Mouse (Mus musculus) hindbrain, postnatal 0 days (tissue): Measurements from ENCODE around the gene Myh7. TPM values are rescaled to one million over a fixed set of nuclear protein-coding genes. Genes with fewer than 3 reads are reported as not detected.
A peak's percentile ranks its signal among the peaks of the same experiment; 100 is the strongest.

Experiments used
- ATAC-seq: fragments of 200-750 bp; cut with Nextera tagmentation; 2 replicates; pipeline ENCODE4 v1.8.0; 2017; ENCODE audit warnings: mild to moderate bottlenecking, moderate TSS enrichment, moderate library complexity
- DNase-seq: peaks from one replicate; pipeline ENCODE4 v3.0.0-alpha.2; 2015; ENCODE audit warnings: low spot score
- H3K27ac ChIP-seq: fragments of 300-500 bp; sonication (generic); 2 replicates; pipeline ENCODE4 v1.5.1; 2014; ENCODE audit warnings: mild to moderate bottlenecking
- H3K27me3 ChIP-seq: fragments of 300-500 bp; sonication (generic); 2 replicates; pipeline ENCODE4 v1.6.1; 2014; ENCODE audit warnings: low read length, mixed read lengths; ENCODE audit not compliant: insufficient read depth
- H3K36me3 ChIP-seq: fragments of 300-500 bp; sonication (generic); 2 replicates; pipeline ENCODE4 v1.6.1; 2014; ENCODE audit warnings: low read length, mixed read lengths; ENCODE audit not compliant: insufficient read depth
- H3K4me1 ChIP-seq: fragments of 300-500 bp; sonication (generic); 2 replicates; pipeline ENCODE4 v1.6.1; 2014; ENCODE audit warnings: antibody characterized with exemption, low read length, mixed read lengths; ENCODE audit not compliant: insufficient read depth
- H3K4me2 ChIP-seq: fragments of 300-500 bp; sonication (generic); 2 replicates; pipeline ENCODE4 v1.6.1; 2014; ENCODE audit warnings: low read depth, mild to moderate bottlenecking, low read length, moderate library complexity, mixed read lengths
- H3K4me3 ChIP-seq: fragments of 300-500 bp; sonication (generic); 2 replicates; pipeline ENCODE4 v1.5.1; 2014; ENCODE audit warnings: low read length
- H3K9ac ChIP-seq: fragments of 300-500 bp; sonication (generic); replicated peaks from 2 replicates; pipeline ENCODE4 v1.6.1; 2014; ENCODE audit warnings: mild to moderate bottlenecking, low read length, moderate library complexity, mixed read lengths
- H3K9me3 ChIP-seq: fragments of 300-500 bp; sonication (generic); 2 replicates; pipeline ENCODE4 v1.6.1; 2016; ENCODE audit warnings: low read length, mixed read lengths
- CTCF ChIP-seq: IDR thresholded peaks from 2 replicates; pipeline ENCODE4 v1.5.1; 2016; ENCODE audit warnings: antibody characterized with exemption, control low read depth, low read depth
- WGBS: fragments of 180-500 bp; shearing (Covaris S2); extraction: QIAGEN DNeasy Blood & Tissue Kit; methylation state at CpG from one replicate; pipeline ENCODE4 v1.1.7; 2014; 5-methylcytosine and 5-hydroxymethylcytosine counted together
- microRNA counts: library from miRNA; unstranded; fragments of <30 nt; microRNA quantifications from one replicate; lab custom pipeline; 2015
- microRNA-seq, 2 experiments: library from miRNA; unstranded; fragments of <30 nt; microRNA quantifications; one replicate each; pipeline ENCODE4; 2016
- polyA plus RNA-seq: library from polyadenylated mRNA; unstranded; fragments of >200 nt; fragmentation: Nextera tagmentation; extraction: Ambion mirVana; gene quantifications from 2 replicates; pipeline ENCODE4 v1.2.1, GENCODE M21; 2015
- total RNA-seq: library from RNA; depleted of rRNA; stranded (reverse); fragments of >200 nt; gene quantifications from 2 replicates; pipeline ENCODE4 v1.2.3, GENCODE M21; 2014; rRNA removed

Gene Myh7
- total and polyA plus RNA-seq, 2 experiments from 2014 or later, result 2.0 to 8.6 TPM

GRCm38 (mm10) chr14:54925349-54926342 lies 68.8 kb downstream of the Myh7 start, which contains the start of gene Efs:
TSS of gene Efs (minus strand) at chr14:54926126.
- peak within 1 kb of the TSS; percentile 78 for H3K9ac ChIP-seq
- peak; percentile 77 for DNase-seq
- H3K36me3 ChIP-seq, result no peaks in the 10 kb centered on the region
- H3K9me3 ChIP-seq, result no peaks in the 10 kb centered on the region
- WGBS, result 3% methylated on average over 43 of the region's 57 CpGs
- peaks cover 22% of the 10 kb centered on the region; the same call in 1 of the 2 replicates for H3K4me1 ChIP-seq
- H3K27ac ChIP-seq, result peak within 1 kb of the TSS; percentile 95
- H3K4me2 ChIP-seq, result peak within 1 kb of the TSS; percentile 98
- H3K27me3 ChIP-seq, result no peaks in the 10 kb centered on the region
- no peak for TF ChIP-seq CTCF
- ATAC-seq, result peak; percentile 67
- H3K4me3 ChIP-seq, result peak within 1 kb of the TSS; percentile 53

DNA sequence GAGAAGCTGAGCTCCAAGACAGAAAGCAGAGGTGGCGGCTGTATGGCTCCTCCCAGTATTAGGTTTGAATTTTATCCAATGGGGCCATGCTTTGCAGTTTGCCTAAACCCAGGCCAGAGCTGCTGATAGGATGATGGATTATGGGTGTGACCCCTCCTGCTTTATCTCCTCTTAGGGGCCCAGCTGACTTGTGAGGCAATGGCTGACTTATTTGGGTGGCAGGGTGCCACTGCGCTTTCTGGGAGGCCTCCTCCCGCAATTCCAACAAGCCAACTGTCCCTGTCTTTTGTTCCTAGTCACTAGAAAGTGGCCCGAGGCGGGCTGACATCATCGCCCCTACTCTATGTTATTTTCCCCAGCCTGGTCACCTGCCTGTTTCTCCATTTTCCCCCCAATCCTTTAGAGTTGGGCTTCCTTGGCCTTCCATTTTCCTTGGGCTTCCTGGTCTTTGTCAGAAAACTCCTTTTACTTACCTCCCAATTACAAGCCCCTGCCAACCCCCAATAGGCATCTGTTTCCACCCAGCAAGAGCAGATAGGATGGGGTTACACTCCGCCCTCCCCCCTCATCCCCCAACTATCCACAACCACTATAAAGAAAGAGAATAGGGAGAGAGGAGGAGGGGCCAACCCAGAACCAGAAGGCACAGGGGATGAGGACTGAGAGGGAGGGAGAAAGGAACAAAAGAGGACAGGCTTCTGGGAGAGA lies 69.6 kb downstream of the Myh7 start:
- Histone ChIP-seq H3K4me1 (peaks cover 17% of the 10 kb centered on the region; the same call in 1 of the 2 replicates), H3K9me3 (no peaks in the 10 kb centered on the region), H3K9ac (peak overlapping the region; percentile 78), H3K4me3 (peak overlapping the region; percentile 53), H3K4me2 (peak overlapping the region; percentile 98), H3K27me3 (no peaks in the 10 kb centered on the region), H3K36me3 (0 out of 2 replicates have a peak, but pooled peaks cover 4% of the 10 kb centered on the region), H3K27ac (peak overlapping the region; percentile 95)
- ATAC-seq (peak; percentile 66), DNase-seq (peak; percentile 73)
- TF ChIP-seq CTCF, result no peak
- 19% methylated on average over 7 of the region's 7 CpGs for WGBS

MicroRNA genes within 50 kb of the gene (microRNA counts, 519-probe panel; counts per million panel counts)
- 2,658 counts per million, percentile 41 among the panel's probes with 10 or more counts for microRNA mmu-miR-208a (lab: Ali Mortazavi, UCI)
- microRNA mmu-miR-208b (lab: Ali Mortazavi, UCI), result 1,133 counts per million, percentile 14 among the panel's probes with 10 or more counts

Small RNA genes lying within 50 kb of the gene (microRNA-seq; reads per million reads assigned to microRNA genes)
- gene Mir208a (1.1 to 4.8 reads per million in 2 experiments), gene Mir208b (6.4 to 37.2 reads per million in 2 experiments)

Other genes with a start within 250 kb of the Myh7 start
- gene Slc7a8, start 212.7 kb downstream of the Myh7 start, total RNA-seq, result 8.9 and 10.6 TPM in 2 replicates
- 7.9 and 9.3 TPM in 2 replicates for gene Slc7a8, start 212.7 kb downstream of the Myh7 start, polyA plus RNA-seq
- not detected in 2 replicates for gene Rnf212b, start 180.5 kb downstream of the Myh7 start, total RNA-seq
- gene Rnf212b, start 180.5 kb downstream of the Myh7 start, polyA plus RNA-seq, result not detected in 2 replicates
- 7.8 and 9.6 TPM in 2 replicates for gene Homez, start 123.7 kb downstream of the Myh7 start, total RNA-seq
- gene Homez, start 123.7 kb downstream of the Myh7 start, polyA plus RNA-seq, result 9.0 and 9.3 TPM in 2 replicates
- 21.3 and 26.5 TPM in 2 replicates for gene Ppp1r3e, start 117.1 kb downstream of the Myh7 start, total RNA-seq
- gene Ppp1r3e, start 117.1 kb downstream of the Myh7 start, polyA plus RNA-seq, result 4.0 and 5.1 TPM in 2 replicates
- gene Bcl2l2, start 111.2 kb downstream of the Myh7 start, total RNA-seq, result 28.4 and 37.1 TPM in 2 replicates
- gene Bcl2l2, start 111.2 kb downstream of the Myh7 start, polyA plus RNA-seq, result 4.3 and 4.6 TPM in 2 replicates
- gene Gm20521, start 111.2 kb downstream of the Myh7 start, total RNA-seq, result 3.0 and 6.8 TPM in 2 replicates
- gene Gm20521, start 111.2 kb downstream of the Myh7 start, polyA plus RNA-seq, result 1.3 and 1.9 TPM in 2 replicates
- gene Pabpn1, start 102.1 kb downstream of the Myh7 start, total RNA-seq, result 88.1 and 109 TPM in 2 replicates
- 145 and 154 TPM in 2 replicates for gene Pabpn1, start 102.1 kb downstream of the Myh7 start, polyA plus RNA-seq
- 605 and 606 TPM in 2 replicates for gene Slc22a17, start 81.5 kb downstream of the Myh7 start, total RNA-seq
- 349 and 369 TPM in 2 replicates for gene Slc22a17, start 81.5 kb downstream of the Myh7 start, polyA plus RNA-seq
- 38.0 and 43.1 TPM in 2 replicates for gene Efs, start 68.5 kb downstream of the Myh7 start, total RNA-seq
- 12.9 and 13.8 TPM in 2 replicates for gene Efs, start 68.5 kb downstream of the Myh7 start, polyA plus RNA-seq
- not detected in 2 replicates for gene Il25, start 61.9 kb downstream of the Myh7 start, total RNA-seq
- 0.95 and 1.2 TPM in 2 replicates for gene Il25, start 61.9 kb downstream of the Myh7 start, polyA plus RNA-seq
- gene Cmtm5, start 58.4 kb downstream of the Myh7 start, total RNA-seq, result 62.6 and 74.1 TPM in 2 replicates
- 44.8 and 52.1 TPM in 2 replicates for gene Cmtm5, start 58.4 kb downstream of the Myh7 start, polyA plus RNA-seq
- gene Myh6, start 27.7 kb downstream of the Myh7 start, total RNA-seq, result 0.21 and 0.32 TPM in 2 replicates
- 1.1 and 1.4 TPM in 2 replicates for gene Myh6, start 27.7 kb downstream of the Myh7 start, polyA plus RNA-seq
- gene Gm17428, start 17.7 kb downstream of the Myh7 start, total RNA-seq, result not detected in 2 replicates
- gene Gm17428, start 17.7 kb downstream of the Myh7 start, polyA plus RNA-seq, result not detected in 2 replicates
- gene Ngdn, start 20.8 kb upstream of the Myh7 start, total RNA-seq, result 16.6 and 25.4 TPM in 2 replicates
- gene Ngdn, start 20.8 kb upstream of the Myh7 start, polyA plus RNA-seq, result 53.2 and 55.2 TPM in 2 replicates
- gene Zfhx2, start 97.7 kb upstream of the Myh7 start, total RNA-seq, result 10.7 and 10.9 TPM in 2 replicates
- gene Zfhx2, start 97.7 kb upstream of the Myh7 start, polyA plus RNA-seq, result 8.1 and 8.4 TPM in 2 replicates
- gene Thtpa, start 100.2 kb upstream of the Myh7 start, total RNA-seq, result 37.7 and 44.1 TPM in 2 replicates
- 31.8 and 32.8 TPM in 2 replicates for gene Thtpa, start 100.2 kb upstream of the Myh7 start, polyA plus RNA-seq
- gene Ap1g2, start 112.0 kb upstream of the Myh7 start, total RNA-seq, result 5.7 and 6.5 TPM in 2 replicates
- 5.9 and 6.1 TPM in 2 replicates for gene Ap1g2, start 112.0 kb upstream of the Myh7 start, polyA plus RNA-seq
- 124 and 126 TPM in 2 replicates for gene Jph4, start 122.3 kb upstream of the Myh7 start, total RNA-seq
- gene Jph4, start 122.3 kb upstream of the Myh7 start, polyA plus RNA-seq, result 28.3 and 29.4 TPM in 2 replicates
- gene Dhrs2, start 227.4 kb upstream of the Myh7 start, total RNA-seq, result 1.7 TPM in 1 of 2 replicates, not detected in the other
- gene Dhrs2, start 227.4 kb upstream of the Myh7 start, polyA plus RNA-seq, result 1.6 and 2.0 TPM in 2 replicates